Mouse (Mus musculus): ENCODE results near the gene Asb6. TPM values are rescaled to one million over a fixed set of nuclear protein-coding genes. Genes with fewer than 3 reads are reported as not detected.

Asb6 gene
- 12.9 and 13.0 TPM in 2 replicates for polyA plus RNA-seq (2015; fragmentation: Nextera tagmentation; extraction: Ambion mirVana)

- Histone ChIP-seq H3K9ac (ENCODE audit: low read depth, low read length) (no peak within 1 kb of the TSS), H3K36me3 (ENCODE audit: control insufficient read depth, insufficient read depth) (peaks cover 12% of the 10 kb centered on the region; the same call in 1 of the 2 replicates), H3K27me3 (replicated peaks; ENCODE audit: control insufficient read depth, insufficient read depth, low read length) (no peaks in the 10 kb centered on the region), H3K4me3 (ENCODE audit: low read depth, low read length) (no peak within 1 kb of the TSS), H3K27ac (ENCODE audit: low read depth, low read length) (no peak within 1 kb of the TSS), H3K4me1 (replicated peaks; ENCODE audit: control insufficient read depth, insufficient read depth, low read length) (0 out of 2 replicates have a peak, but pooled peaks cover 5% of the 10 kb centered on the region), H3K9me3 (ENCODE audit: control insufficient read depth) (no peaks in the 10 kb centered on the region), H3K4me2 (replicated peaks; ENCODE audit: low read depth) (no peak within 1 kb of the TSS)
- no peak for TF ChIP-seq CTCF (IDR thresholded peaks at IDR 0.05; ENCODE audit: low read depth)
- 39% methylated on average over 4 of the region's 4 CpGs for WGBS
- no peak for ATAC-seq
Measured at GRCm38 (mm10) chr2:30830283-30830795, at the start of gene Asb6. Asb6 (minus strand) TSS chr2:30830333.

- no peaks in the 10 kb centered on the region for H3K4me1 ChIP-seq (replicated peaks; ENCODE audit: control insufficient read depth, insufficient read depth, low read length)
- H3K27me3 ChIP-seq (replicated peaks; ENCODE audit: control insufficient read depth, insufficient read depth, low read length) = no peaks in the 10 kb centered on the region
- no peaks in the 10 kb centered on the region for H3K9me3 ChIP-seq (ENCODE audit: control insufficient read depth)
- ATAC-seq = no peak
- WGBS = 89% methylated on average over 15 of the region's 15 CpGs
- no peak overlapping the region for H3K4me2 ChIP-seq (replicated peaks; ENCODE audit: low read depth)
- no peaks in the 10 kb centered on the region for H3K36me3 ChIP-seq (ENCODE audit: control insufficient read depth, insufficient read depth)
- no peak for TF ChIP-seq CTCF (IDR thresholded peaks at IDR 0.05; ENCODE audit: low read depth)
- H3K9ac ChIP-seq (ENCODE audit: low read depth, low read length) = no peak overlapping the region
- no peak overlapping the region for H3K4me3 ChIP-seq (ENCODE audit: low read depth, low read length)
- H3K27ac ChIP-seq (ENCODE audit: low read depth, low read length) = no peak overlapping the region
Measured at GRCm38 (mm10) chr2:30879481-30879880, 49.3 kb upstream of the Asb6 start.

DNA sequence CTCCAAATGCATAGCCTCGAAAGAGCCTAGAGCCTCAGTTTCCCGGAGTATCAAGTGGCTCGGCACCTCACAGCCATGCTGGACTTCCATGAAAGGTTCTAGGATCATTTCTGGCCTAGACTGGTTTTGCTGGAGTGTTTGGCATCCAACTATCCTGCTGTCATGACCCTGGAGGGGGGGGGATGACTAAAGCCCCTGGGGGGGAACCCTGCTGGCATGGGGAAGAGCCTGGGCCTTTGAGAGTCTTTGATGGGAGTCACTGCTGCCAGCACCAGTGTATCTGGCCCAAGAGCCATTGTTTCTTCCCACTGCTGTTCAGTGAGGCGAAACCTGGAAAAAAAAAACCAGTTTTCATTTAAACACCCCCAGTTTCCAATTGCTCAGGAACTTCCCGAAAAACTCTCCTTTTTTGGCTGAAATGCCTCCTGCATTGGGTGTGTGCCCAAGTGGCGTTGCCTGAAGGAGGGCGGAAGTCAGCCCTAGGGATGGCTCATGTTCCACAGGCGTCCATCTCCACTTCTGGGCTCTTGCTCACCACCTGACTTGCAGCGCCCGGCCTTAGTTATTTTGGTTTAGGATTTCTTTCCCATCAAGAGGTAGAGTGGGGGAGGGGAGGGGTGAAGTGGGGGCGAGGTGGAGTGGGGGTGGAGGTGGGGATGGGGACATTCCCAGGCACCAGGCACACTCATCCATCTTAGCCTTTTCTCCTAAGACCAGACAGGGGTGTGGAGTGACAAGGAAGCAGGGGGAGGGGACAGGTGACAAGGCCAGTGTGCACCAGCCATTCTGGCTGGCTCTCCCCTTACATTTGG lies 45.7 kb upstream of the Asb6 start:
- no peaks in the 10 kb centered on the region for H3K9me3 ChIP-seq (ENCODE audit: control insufficient read depth)
- H3K4me2 ChIP-seq (replicated peaks; ENCODE audit: low read depth) = no peak overlapping the region
- 62% methylated on average over 11 of the region's 11 CpGs for WGBS
- H3K27ac ChIP-seq (ENCODE audit: low read depth, low read length) = no peak overlapping the region
- no peak for TF ChIP-seq CTCF (IDR thresholded peaks at IDR 0.05; ENCODE audit: low read depth)
- no peaks in the 10 kb centered on the region for H3K4me1 ChIP-seq (replicated peaks; ENCODE audit: control insufficient read depth, insufficient read depth, low read length)
- no peak overlapping the region for H3K4me3 ChIP-seq (ENCODE audit: low read depth, low read length)
- no peak for ATAC-seq
- H3K36me3 ChIP-seq (ENCODE audit: control insufficient read depth, insufficient read depth) = no peaks in the 10 kb centered on the region
- H3K9ac ChIP-seq (ENCODE audit: low read depth, low read length) = no peak overlapping the region
- H3K27me3 ChIP-seq (replicated peaks; ENCODE audit: control insufficient read depth, insufficient read depth, low read length) = no peaks in the 10 kb centered on the region

- no peaks in the 10 kb centered on the region for H3K27me3 ChIP-seq (replicated peaks; ENCODE audit: control insufficient read depth, insufficient read depth, low read length)
- H3K9me3 ChIP-seq (ENCODE audit: control insufficient read depth) = no peaks in the 10 kb centered on the region
- ATAC-seq = no peak
- H3K4me1 ChIP-seq (replicated peaks; ENCODE audit: control insufficient read depth, insufficient read depth, low read length) = no peaks in the 10 kb centered on the region
- H3K9ac ChIP-seq (ENCODE audit: low read depth, low read length) = no peak overlapping the region
- H3K27ac ChIP-seq (ENCODE audit: low read depth, low read length) = no peak overlapping the region
- H3K4me2 ChIP-seq (replicated peaks; ENCODE audit: low read depth) = no peak overlapping the region
- H3K36me3 ChIP-seq (ENCODE audit: control insufficient read depth, insufficient read depth) = no peaks in the 10 kb centered on the region
- H3K4me3 ChIP-seq (ENCODE audit: low read depth, low read length) = no peak overlapping the region
- no peak for TF ChIP-seq CTCF (IDR thresholded peaks at IDR 0.05; ENCODE audit: low read depth)
- 69% methylated on average over 7 of the region's 7 CpGs for WGBS
Measured at GRCm38 (mm10) chr2:30875096-30875495, 45.0 kb upstream of the Asb6 start.

- Histone ChIP-seq H3K4me2 (replicated peaks; ENCODE audit: low read depth) (no peak overlapping the region), H3K4me1 (replicated peaks; ENCODE audit: control insufficient read depth, insufficient read depth, low read length) (no peaks in the 10 kb centered on the region), H3K27me3 (replicated peaks; ENCODE audit: control insufficient read depth, insufficient read depth, low read length) (no peaks in the 10 kb centered on the region), H3K9me3 (ENCODE audit: control insufficient read depth) (no peaks in the 10 kb centered on the region), H3K36me3 (ENCODE audit: control insufficient read depth, insufficient read depth) (no peaks in the 10 kb centered on the region), H3K9ac (ENCODE audit: low read depth, low read length) (no peak overlapping the region), H3K4me3 (ENCODE audit: low read depth, low read length) (no peak overlapping the region), H3K27ac (ENCODE audit: low read depth, low read length) (no peak overlapping the region)
- WGBS = 53% methylated on average over 10 of the region's 10 CpGs
- TF ChIP-seq CTCF (IDR thresholded peaks at IDR 0.05; ENCODE audit: low read depth) = no peak
- no peak for ATAC-seq
Measured at GRCm38 (mm10) chr2:30874445-30874844, 44.3 kb upstream of the Asb6 start.

GRCm38 (mm10) chr2:30872669-30873068 lies 42.5 kb upstream of the Asb6 start:
- H3K4me2 ChIP-seq (replicated peaks; ENCODE audit: low read depth) = no peak overlapping the region
- H3K9ac ChIP-seq (ENCODE audit: low read depth, low read length) = no peak overlapping the region
- no peaks in the 10 kb centered on the region for H3K27me3 ChIP-seq (replicated peaks; ENCODE audit: control insufficient read depth, insufficient read depth, low read length)
- H3K27ac ChIP-seq (ENCODE audit: low read depth, low read length) = no peak overlapping the region
- no peaks in the 10 kb centered on the region for H3K9me3 ChIP-seq (ENCODE audit: control insufficient read depth)
- no peaks in the 10 kb centered on the region for H3K36me3 ChIP-seq (ENCODE audit: control insufficient read depth, insufficient read depth)
- no peak for ATAC-seq
- no peak overlapping the region for H3K4me3 ChIP-seq (ENCODE audit: low read depth, low read length)
- no peaks in the 10 kb centered on the region for H3K4me1 ChIP-seq (replicated peaks; ENCODE audit: control insufficient read depth, insufficient read depth, low read length)
- no peak for TF ChIP-seq CTCF (IDR thresholded peaks at IDR 0.05; ENCODE audit: low read depth)
- 82% methylated on average over 6 of the region's 6 CpGs for WGBS

All from intestine, postnatal 0 days (tissue).